Mouse (Mus musculus) heart, adult 11 months (tissue): ENCODE data around the gene Il9.

ENCODE experiments used
- DNase-seq: peaks from one replicate; pipeline ENCODE4 v3.0.0; 2022

Il9 gene

GRCm38 (mm10) chr13:56471211-56471610 is 10.8 kb downstream of the Il9 start:
- peak; percentile 76 for DNase-seq

- DNase-seq = peak; percentile 54
Measured at GRCm38 (mm10) chr13:56468536-56468935, 13.5 kb downstream of the Il9 start.

GRCm38 (mm10) chr13:56467786-56468185 is 14.3 kb downstream of the Il9 start:
- DNase-seq = peak; percentile 59

GRCm38 (mm10) chr13:56463750-56464149 is 18.3 kb downstream of the Il9 start:
- no peak for DNase-seq

GRCm38 (mm10) chr13:56463261-56463660 is 18.8 kb downstream of the Il9 start:
- peak; percentile 88 for DNase-seq

GRCm38 (mm10) chr13:56462791-56463190 is 19.3 kb downstream of the Il9 start:
- peak; percentile 10 for DNase-seq

- DNase-seq = peak; percentile 62
Measured at GRCm38 (mm10) chr13:56461460-56461859, 20.6 kb downstream of the Il9 start.

- DNase-seq = peak; percentile 78
Measured at GRCm38 (mm10) chr13:56458001-56458400, 24.0 kb downstream of the Il9 start.

GRCm38 (mm10) chr13:56450035-56450434 is 32.0 kb downstream of the Il9 start:
- no peak for DNase-seq

- DNase-seq = peak; percentile 37
Measured at GRCm38 (mm10) chr13:56449239-56450030, 32.6 kb downstream of the Il9 start.

- peak; percentile 86 for DNase-seq
Measured at GRCm38 (mm10) chr13:56444996-56445395, 37.0 kb downstream of the Il9 start.

GRCm38 (mm10) chr13:56444112-56444511 is 37.9 kb downstream of the Il9 start:
- DNase-seq = no peak

- DNase-seq = peak; percentile 73
Measured at GRCm38 (mm10) chr13:56443411-56443810, 38.6 kb downstream of the Il9 start.

GRCm38 (mm10) chr13:56438211-56439075 is 43.6 kb downstream of the Il9 start, which contains the start of gene Slc25a48:
Gene Slc25a48, plus strand, starts transcription at chr13:56438355.
- peak; percentile 92 for DNase-seq

- no peak for DNase-seq
Measured at GRCm38 (mm10) chr13:56435615-56436287, 46.3 kb downstream of the Il9 start.

GRCm38 (mm10) chr13:56434311-56434751 is 47.7 kb downstream of the Il9 start:
- no peak for DNase-seq

GRCm38 (mm10) chr13:56433466-56433865 is 48.6 kb downstream of the Il9 start:
- DNase-seq = no peak

GRCm38 (mm10) chr13:56432496-56432895 is 49.5 kb downstream of the Il9 start:
- no peak for DNase-seq
